Mouse (Mus musculus) small intestine, adult 2 months (tissue): ENCODE results near the gene Nod1.
A peak's percentile ranks its signal among the peaks of the same experiment; 100 is the strongest.

Experiments
- CTCF ChIP-seq: fragments of 200-500 bp; IDR thresholded peaks from 2 replicates; pipeline ENCODE4 v1.5.1; 2012; ENCODE audit warnings: low read depth, mild to moderate bottlenecking, control low read depth, inconsistent platforms, low read length, moderate library complexity, mixed read lengths; ENCODE audit not compliant: insufficient replicate concordance, insufficient read length; ENCODE audit errors: extremely low read depth
- POLR2A ChIP-seq: fragments of 200-500 bp; IDR thresholded peaks from 2 replicates; pipeline ENCODE4 v1.6.1; 2012; ENCODE audit warnings: low read depth, mild to moderate bottlenecking, control low read depth, inconsistent platforms, low read length, moderate library complexity

GRCm38 (mm10) chr6:54917523-54917922 is 54.9 kb downstream of the Nod1 start:
- TF ChIP-seq POLR2A = no peak
- peak; percentile 59; the same call in 1 of the 2 replicates for TF ChIP-seq CTCF
